Mouse (Mus musculus) liver, embryonic 14.5 days (tissue): ENCODE data around the gene Gtf2a2.

Experiments
- CTCF ChIP-seq: IDR thresholded peaks from 2 replicates; pipeline ENCODE4 v1.5.1; 2016; ENCODE audit warnings: antibody characterized with exemption, low read depth, control low read depth
- EP300 ChIP-seq: IDR thresholded peaks from 2 replicates; pipeline ENCODE4 v1.6.1; 2016; ENCODE audit warnings: antibody characterized with exemption, low read depth

DNA sequence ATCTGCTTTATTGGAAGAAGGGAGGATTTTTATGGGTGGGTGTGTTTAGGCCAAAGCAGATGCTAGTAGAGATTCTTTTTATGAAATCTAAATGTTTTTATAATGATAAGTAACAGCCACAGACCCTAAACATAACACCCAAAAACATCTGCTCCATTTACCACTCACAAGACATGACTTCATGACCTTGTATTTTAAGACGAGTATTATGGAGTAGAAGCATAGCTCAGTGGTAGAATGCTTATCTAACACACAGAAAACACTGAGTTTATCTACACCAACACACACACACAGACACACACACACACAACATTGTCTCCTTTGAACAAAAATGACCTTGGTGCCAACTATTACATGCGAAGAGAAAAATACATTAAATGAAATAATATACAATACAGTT, 32.5 kb downstream of the Gtf2a2 start:
- TF ChIP-seq EP300 (peak; percentile 72), CTCF (no peak)
